Mouse (Mus musculus) mature B cell (primary cell): ENCODE data around the gene Ucn2.

Experiments used
- in situ Hi-C: fragments of 300-500 bp; cut with MboI; formaldehyde crosslinking; loops from 2 replicates; pipeline ENCODE4 v1.14.3; 2019

Ucn2 gene

GRCm38 (mm10) chr9:109031001-109031400, 45.2 kb downstream of the Ucn2 start:
- in situ Hi-C loops: no loop called here

DNA sequence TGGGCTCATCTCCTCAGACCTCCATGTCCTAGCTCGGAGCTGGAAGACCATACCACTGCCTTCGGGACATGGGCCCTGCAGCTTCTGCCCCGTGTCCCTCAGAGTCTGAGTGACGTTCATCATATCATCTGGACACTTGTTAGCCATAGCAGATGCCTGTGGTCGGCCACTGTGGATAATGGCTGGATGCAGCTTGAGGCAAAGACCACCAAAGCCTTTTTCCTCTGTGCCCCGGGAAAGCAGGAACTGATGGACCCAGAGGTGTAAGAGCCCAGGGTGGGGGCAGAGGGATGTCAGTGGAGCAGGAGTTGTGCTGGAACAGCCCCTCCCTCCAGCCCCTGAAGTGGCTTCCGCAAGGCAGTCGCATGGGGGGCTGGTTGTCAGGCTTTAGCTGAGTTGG, 45.9 kb downstream of the Ucn2 start:
- in situ Hi-C loops: no loop called here

- in situ Hi-C loops: no loop called here
Measured at GRCm38 (mm10) chr9:109032435-109032834, 46.6 kb downstream of the Ucn2 start.
